Mouse (Mus musculus) adipocyte (in vitro differentiated cells): ENCODE measurements at regions not wholly inside any gene's neighbourhood (a gene's known extent, or its start where the extent isn't known, plus 50 kb on each side); places are given as distances from the start of the nearest gene placed in this dataset.
"Not testable (repeated sequence)": the region's sequence is repeated elsewhere in the genome, so short reads cannot be mapped to it uniquely, and the experiment has no call there.

Experiments used
- DNase-seq: peaks from one replicate; pipeline ENCODE4 v3.0.0-alpha.2; 2016; ENCODE audit warnings: low spot score

GRCm38 (mm10) chr12:117327086-117327485 is 189.2 kb upstream of the Rapgef5 start:
- not testable (repeated sequence) for DNase-seq

DNA sequence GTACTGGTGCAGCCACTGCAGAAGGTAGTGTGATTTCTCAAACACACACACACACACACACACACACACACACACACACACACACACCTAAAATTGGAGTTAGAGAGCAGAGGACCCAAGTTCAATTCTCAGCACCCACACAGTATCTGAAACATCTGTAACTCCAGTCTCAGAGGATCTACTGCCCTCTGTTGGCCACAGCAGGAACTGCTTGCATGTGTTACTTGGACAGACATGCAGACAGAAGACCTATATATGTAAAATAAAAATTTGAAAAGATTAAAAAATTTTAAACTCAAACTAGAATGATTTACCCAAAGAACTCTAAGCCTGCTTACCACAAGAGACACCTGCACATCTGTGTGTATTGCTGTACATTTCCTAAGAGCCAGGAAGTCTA is 185.9 kb upstream of the Rapgef5 start:
- no peak for DNase-seq

- no peak for DNase-seq
Observed at GRCm38 (mm10) chr12:117336856-117337255, 179.4 kb upstream of the Rapgef5 start.

DNA sequence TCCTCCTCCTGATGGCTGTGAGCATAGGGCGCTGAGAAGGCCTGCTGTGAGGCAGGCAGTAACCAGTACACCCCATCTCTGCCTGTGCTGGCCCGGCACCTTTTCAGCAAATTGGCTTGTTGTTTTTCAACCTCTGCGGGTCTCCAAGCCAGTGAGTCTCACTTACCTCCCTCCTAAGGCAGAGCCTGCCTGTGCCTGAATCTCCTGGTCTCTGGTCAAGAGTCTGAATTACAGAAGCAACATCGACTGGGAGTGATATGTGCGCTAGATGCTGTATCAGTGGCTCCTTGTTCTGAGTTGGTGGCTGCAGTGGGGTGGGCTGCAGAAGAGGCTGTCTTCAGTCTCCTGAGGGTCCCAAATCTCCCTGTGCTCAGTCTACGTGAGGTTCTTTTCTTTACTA is 174.0 kb upstream of the Rapgef5 start:
- no peak for DNase-seq

GRCm38 (mm10) chr12:117343121-117343520 is 173.2 kb upstream of the Rapgef5 start:
- DNase-seq, result no peak

DNA sequence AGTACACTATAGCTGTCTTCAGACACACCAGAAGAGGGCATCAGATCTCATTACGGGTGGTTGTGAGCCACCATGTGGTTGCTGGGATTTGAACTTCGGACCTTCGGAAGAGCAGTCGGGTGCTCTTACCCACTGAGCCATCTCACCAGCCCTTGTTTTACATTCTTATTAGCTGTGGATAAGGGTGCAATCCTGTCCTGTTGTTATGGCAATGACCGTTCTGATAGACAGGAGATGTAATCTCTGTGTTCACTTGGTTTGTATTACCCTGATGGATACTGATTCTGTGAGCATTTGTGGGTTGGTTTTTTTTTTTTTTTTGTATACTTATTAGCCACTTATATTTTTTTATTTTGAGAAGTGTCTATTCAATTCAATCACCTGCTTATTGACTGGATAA is 172.7 kb upstream of the Rapgef5 start:
- DNase-seq, result not testable (repeated sequence)

DNA sequence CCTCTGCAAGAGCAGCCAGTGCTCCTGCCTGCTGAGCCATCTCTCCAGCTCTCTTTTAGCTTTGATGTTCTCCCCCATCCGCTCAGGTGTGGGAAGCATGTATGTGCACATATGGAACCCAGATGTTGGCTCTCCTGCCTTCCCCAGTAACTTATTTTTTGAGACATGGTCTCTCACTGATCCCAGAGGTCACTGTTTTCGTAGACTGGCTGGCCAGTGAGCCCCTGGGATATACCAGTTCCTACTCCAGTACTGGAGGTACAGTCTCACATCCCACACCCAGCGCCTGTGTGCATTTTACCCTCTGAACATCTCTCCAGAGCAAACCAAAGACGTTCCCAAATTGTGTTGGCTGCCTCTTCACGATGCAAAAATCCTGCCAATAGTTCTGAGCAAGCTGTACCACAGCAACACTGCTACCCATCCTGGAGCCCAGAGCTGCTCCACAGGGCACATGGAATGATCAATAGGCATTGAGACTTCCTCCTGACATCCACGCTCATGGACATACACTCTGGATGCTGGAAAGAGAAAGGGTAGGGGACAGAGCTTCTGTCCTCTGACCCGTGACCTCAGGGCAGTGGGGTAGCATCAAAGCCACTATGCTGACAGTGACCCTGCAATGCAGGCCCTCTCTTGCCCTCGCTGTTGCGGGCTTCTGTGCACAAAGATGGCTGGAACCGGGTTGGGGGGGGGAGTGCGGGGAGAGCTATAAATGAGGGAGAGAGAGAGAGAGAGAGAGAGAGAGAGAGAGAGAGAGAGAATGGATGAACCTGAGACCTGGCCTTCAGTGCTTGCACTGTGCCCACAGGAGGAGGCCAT is 171.8 kb upstream of the Rapgef5 start:
- DNase-seq, result no peak

GRCm38 (mm10) chr12:117345088-117345977 is 170.9 kb upstream of the Rapgef5 start:
- no peak for DNase-seq

- DNase-seq, result no peak
Observed at GRCm38 (mm10) chr12:117346091-117346490, 170.2 kb upstream of the Rapgef5 start.

DNA sequence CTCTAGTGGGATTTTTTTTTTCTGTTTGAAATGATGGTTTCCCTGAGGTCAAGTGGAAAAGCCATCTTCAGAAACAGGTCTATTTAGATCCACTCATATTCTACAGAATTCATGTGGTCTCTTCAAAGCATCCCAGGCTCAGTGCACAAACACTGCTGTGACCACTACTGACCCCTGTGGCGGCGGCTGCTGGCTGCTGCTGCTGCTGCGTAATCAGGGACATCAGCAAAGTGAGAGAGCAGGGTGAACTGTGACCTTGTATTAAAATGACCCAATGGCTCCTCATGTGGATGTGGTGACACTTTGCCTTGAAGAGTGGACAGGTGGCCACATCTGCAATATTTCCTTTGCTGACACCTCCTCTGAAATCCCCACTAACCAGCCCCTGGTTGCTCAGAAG is 169.1 kb upstream of the Rapgef5 start:
- DNase-seq, result no peak

GRCm38 (mm10) chr12:117348516-117348915 is 167.8 kb upstream of the Rapgef5 start:
- no peak for DNase-seq

DNA sequence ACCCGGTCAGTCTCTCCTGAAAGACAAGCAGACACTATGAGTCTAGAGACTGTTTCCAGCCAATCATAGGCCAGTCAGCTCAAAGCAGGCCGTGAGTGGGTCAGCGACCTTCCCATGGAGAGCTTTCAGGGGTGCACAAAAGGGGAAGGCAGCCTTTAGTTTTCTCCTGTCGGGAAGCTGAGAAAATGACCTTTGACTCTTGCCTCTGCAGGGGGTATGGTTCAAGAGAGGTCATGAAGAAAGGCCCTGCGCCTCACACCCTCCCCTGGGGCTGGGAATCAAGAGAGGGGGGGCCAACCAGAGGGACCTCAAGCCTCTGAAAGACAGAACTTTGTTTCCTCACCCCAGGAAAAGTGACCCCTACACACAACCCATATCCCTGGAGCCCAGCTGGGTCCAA is 164.4 kb upstream of the Rapgef5 start:
- no peak for DNase-seq

DNA sequence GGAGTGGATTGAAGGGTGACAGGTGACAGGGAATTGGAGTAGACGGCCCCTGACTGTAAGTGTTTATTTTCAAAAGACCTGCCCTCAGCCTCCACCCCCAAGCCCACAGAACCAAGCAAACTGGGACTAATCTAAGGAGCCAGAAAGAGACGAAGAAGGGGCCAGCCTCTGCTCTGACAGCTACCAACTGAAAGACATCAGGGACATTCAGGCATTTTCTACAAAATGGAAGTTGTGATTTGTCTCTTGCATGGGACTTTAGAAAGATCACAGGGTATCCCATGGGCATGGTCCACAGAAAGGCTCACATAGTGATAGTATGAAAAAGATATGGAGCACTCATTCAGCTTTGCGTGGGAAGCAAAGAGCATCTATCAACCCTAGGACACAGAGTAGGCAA is 163.8 kb upstream of the Rapgef5 start:
- DNase-seq, result no peak

GRCm38 (mm10) chr12:117352938-117353337 is 163.3 kb upstream of the Rapgef5 start:
- DNase-seq, result no peak

DNA sequence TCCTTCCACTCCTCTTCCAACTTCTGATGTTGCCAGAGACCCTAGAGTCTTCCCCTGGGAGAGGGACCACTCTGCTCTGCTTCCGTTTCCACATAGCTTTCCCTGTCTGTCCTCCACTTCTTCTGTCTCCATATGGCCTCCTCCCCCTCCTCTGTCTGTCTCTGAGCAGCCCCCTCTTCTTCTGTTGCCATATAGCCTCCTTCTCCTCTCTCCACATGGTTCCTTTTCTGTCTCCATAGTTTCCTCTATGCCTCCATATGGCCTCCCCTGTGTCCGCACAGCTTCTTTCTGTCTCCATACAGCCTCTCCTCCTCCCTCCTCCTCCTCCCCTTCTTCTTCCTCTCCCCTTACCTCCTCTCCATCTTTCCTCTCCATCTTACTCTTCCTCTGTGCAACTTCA is 158.5 kb upstream of the Rapgef5 start:
- DNase-seq, result no peak

GRCm38 (mm10) chr12:117358891-117359290 is 157.4 kb upstream of the Rapgef5 start:
- DNase-seq, result no peak

DNA sequence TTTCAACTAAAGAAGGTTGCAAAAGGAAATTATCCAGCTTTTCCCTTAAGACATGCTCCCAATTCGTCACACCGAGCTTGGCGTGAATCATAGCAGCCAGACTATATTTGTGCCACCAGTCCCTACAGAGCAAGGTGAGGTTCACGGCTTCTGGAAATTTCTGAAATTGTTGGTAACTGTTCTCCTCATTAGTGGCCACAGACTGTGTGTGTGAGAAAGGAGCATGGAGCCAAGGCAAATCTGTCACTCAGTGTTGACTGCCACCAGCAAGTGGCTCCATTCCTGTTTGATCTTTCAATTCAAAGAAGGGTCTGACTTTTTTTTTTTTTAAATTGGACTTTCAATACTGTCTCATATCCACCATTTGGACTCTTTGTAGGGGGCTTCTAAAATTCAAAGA is 156.1 kb upstream of the Rapgef5 start:
- DNase-seq, result no peak

DNA sequence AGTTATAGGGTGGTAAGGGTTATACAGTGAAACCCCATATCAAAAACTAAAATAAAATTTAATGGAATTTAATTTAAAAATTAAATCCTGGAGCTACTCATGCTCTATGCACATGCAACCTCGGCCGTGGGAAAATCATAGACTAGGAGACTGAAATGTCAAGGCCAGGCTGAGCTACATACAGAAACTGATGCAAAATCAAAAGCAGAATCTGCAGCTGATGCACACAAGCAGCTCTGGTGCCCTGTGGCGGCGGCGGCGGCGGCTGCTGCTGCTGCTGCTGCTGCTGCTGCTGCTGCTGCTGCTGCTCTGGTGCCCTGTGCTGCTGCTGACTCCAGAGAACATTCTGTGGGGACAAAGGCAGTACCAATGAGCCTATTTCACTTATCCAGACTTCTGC is 154.5 kb upstream of the Rapgef5 start:
- DNase-seq, result no peak

DNA sequence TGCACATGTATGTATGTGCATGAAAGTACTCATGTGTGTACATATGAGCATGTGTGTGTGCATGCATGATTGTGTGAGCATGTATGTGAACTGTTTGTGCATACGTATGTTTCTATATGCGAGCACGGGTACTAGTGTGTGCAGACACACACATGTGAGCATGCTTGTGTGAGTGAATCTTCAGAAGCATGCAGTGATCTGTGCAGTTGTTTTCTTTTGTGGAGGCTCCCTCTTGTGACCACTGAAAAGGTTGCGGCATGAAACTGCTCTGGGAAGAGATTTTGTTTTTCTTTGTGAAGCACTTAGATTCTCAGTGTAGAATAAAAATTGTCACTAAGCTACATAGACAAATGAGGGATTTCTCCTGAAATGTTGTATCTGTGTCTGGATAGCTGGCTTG is 152.8 kb upstream of the Rapgef5 start:
- not testable (repeated sequence) for DNase-seq

- no peak for DNase-seq
Observed at GRCm38 (mm10) chr12:117365181-117365580, 151.1 kb upstream of the Rapgef5 start.

DNA sequence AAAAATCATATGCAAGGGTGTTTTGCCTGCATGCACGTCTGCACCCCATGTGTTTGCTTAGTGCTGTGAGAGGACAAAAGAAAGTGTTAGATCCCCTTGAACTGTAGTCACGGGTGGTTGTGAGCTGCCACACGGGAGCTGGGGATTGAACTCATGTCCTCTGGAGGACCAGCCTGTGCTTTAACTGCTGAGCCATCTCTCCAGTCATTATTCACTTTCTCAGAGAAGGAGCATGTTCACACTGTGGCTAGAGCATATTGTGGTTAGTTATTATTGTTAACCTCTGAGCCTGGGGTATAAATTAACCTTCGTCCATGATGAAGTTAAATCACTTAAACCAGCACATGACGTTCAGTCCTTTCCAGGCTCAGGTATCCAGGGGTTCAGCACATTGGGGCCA is 150.4 kb upstream of the Rapgef5 start:
- DNase-seq, result no peak

- DNase-seq, result no peak
Observed at GRCm38 (mm10) chr12:117378297-117378887, 137.9 kb upstream of the Rapgef5 start.
